Mouse (Mus musculus): ENCODE measurements at regions not wholly inside any gene's neighbourhood (a gene's known extent, or its start where the extent isn't known, plus 50 kb on each side); places are given as distances from the start of the nearest gene placed in this dataset.

GRCm38 (mm10) chr3:52579917-52580316 lies 311.8 kb downstream of the Foxo1 start:
- TF ChIP-seq EP300 (IDR thresholded peaks at IDR 0.05; ENCODE audit: low read depth): no peak
- TF ChIP-seq CTCF (IDR thresholded peaks at IDR 0.05; ENCODE audit: low read depth): no peak
